Mouse (Mus musculus): ENCODE results near the gene Myo5c. TPM values are rescaled to one million over a fixed set of nuclear protein-coding genes. Genes with fewer than 3 reads are reported as not detected.

Gene Myo5c
- total and polyA plus RNA-seq, 3 experiments = 5.0 to 5.9 (median 5.1) TPM

DNA sequence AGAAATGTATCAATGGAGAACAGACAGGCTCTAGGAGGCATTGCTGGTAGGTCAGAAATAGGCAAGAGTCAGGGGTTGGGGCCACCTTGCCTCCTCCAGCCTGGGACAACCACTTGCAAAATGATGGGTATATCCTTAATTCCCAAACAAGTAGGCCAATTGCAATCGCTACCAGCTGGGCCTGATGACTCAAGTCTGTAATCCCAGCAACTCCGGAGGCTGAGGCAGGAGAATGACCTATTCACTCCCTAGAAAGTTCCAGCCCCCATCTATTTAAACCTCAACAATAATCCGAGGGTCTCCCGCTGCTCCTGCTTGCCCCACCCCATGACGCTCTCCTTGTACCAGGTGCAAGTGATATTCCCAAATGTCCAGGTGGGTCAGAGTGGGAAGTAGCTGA lies 115.6 kb downstream of the Myo5c start, which contains the start of gene Bcl2l10:
TSS of gene Bcl2l10 (plus strand) at position 301 of the 400 bp plus-strand sequence.
- no peaks in the 10 kb centered on the region for H3K36me3 ChIP-seq (ENCODE audit: control insufficient read depth, insufficient read depth, low read length)
- no peak within 1 kb of the TSS for H3K27ac ChIP-seq
- no peaks in the 10 kb centered on the region for H3K79me2 ChIP-seq (replicated peaks; ENCODE audit: control insufficient read depth, insufficient read depth, low read length)
- TF ChIP-seq POLR2A (IDR thresholded peaks at IDR 0.05; ENCODE audit: insufficient read depth, low read depth, low read length) = no peak
- TF ChIP-seq EP300 (IDR thresholded peaks at IDR 0.05; ENCODE audit: insufficient read depth, low read depth, low read length) = no peak
- no peak for TF ChIP-seq CTCF (IDR thresholded peaks at IDR 0.05)
- DNase-seq = no peak
- 91% methylated on average over 5 of the region's 5 CpGs for WGBS
- intact Hi-C loops (cut with DNase I) = no loop called here
- H3K27me3 ChIP-seq (ENCODE audit: control insufficient read depth, insufficient read depth, low read length) = no peaks in the 10 kb centered on the region
- H3K4me1 ChIP-seq (ENCODE audit: control insufficient read depth, insufficient read depth, low read length) = no peaks in the 10 kb centered on the region
- H3K9ac ChIP-seq (ENCODE audit: low read depth, low read length) = no peak within 1 kb of the TSS
- no peak within 1 kb of the TSS for H3K4me3 ChIP-seq

- Histone ChIP-seq H3K79me2 (replicated peaks; ENCODE audit: control insufficient read depth, insufficient read depth, low read length) (no peaks in the 10 kb centered on the region), H3K27ac (no peak overlapping the region), H3K4me1 (ENCODE audit: control insufficient read depth, insufficient read depth, low read length) (no peaks in the 10 kb centered on the region), H3K4me3 (no peak overlapping the region), H3K36me3 (ENCODE audit: control insufficient read depth, insufficient read depth, low read length) (no peaks in the 10 kb centered on the region), H3K27me3 (ENCODE audit: control insufficient read depth, insufficient read depth, low read length) (no peaks in the 10 kb centered on the region), H3K9ac (ENCODE audit: low read depth, low read length) (no peak overlapping the region)
- 90% methylated on average over 17 of the region's 17 CpGs for WGBS
- no peak for TF ChIP-seq POLR2A (IDR thresholded peaks at IDR 0.05; ENCODE audit: insufficient read depth, low read depth, low read length)
- no peak for TF ChIP-seq EP300 (IDR thresholded peaks at IDR 0.05; ENCODE audit: insufficient read depth, low read depth, low read length)
- no peak for TF ChIP-seq CTCF (IDR thresholded peaks at IDR 0.05)
- no peak for DNase-seq
- intact Hi-C loops (cut with DNase I) = no loop called here
Measured at GRCm38 (mm10) chr9:75348066-75348465, 116.2 kb downstream of the Myo5c start.

GRCm38 (mm10) chr9:75348641-75349040 lies 116.8 kb downstream of the Myo5c start:
- Histone ChIP-seq H3K4me3 (no peak overlapping the region), H3K27ac (no peak overlapping the region), H3K27me3 (ENCODE audit: control insufficient read depth, insufficient read depth, low read length) (no peaks in the 10 kb centered on the region), H3K4me1 (ENCODE audit: control insufficient read depth, insufficient read depth, low read length) (no peaks in the 10 kb centered on the region), H3K9ac (ENCODE audit: low read depth, low read length) (no peak overlapping the region), H3K36me3 (ENCODE audit: control insufficient read depth, insufficient read depth, low read length) (no peaks in the 10 kb centered on the region), H3K79me2 (replicated peaks; ENCODE audit: control insufficient read depth, insufficient read depth, low read length) (no peaks in the 10 kb centered on the region)
- 90% methylated on average over 3 of the region's 3 CpGs for WGBS
- DNase-seq = no peak
- TF ChIP-seq POLR2A (IDR thresholded peaks at IDR 0.05; ENCODE audit: insufficient read depth, low read depth, low read length) (no peak), EP300 (IDR thresholded peaks at IDR 0.05; ENCODE audit: insufficient read depth, low read depth, low read length) (no peak), CTCF (IDR thresholded peaks at IDR 0.05) (no peak)
- intact Hi-C loops (cut with DNase I) = no loop called here

GRCm38 (mm10) chr9:75353094-75353493 lies 121.3 kb downstream of the Myo5c start:
- intact Hi-C loops (cut with DNase I) = no loop called here
- TF ChIP-seq CTCF (IDR thresholded peaks at IDR 0.05) (no peak), POLR2A (IDR thresholded peaks at IDR 0.05; ENCODE audit: insufficient read depth, low read depth, low read length) (no peak), EP300 (IDR thresholded peaks at IDR 0.05; ENCODE audit: insufficient read depth, low read depth, low read length) (no peak)
- Histone ChIP-seq H3K4me3 (no peak overlapping the region), H3K27me3 (ENCODE audit: control insufficient read depth, insufficient read depth, low read length) (no peaks in the 10 kb centered on the region), H3K9ac (ENCODE audit: low read depth, low read length) (no peak overlapping the region), H3K4me1 (ENCODE audit: control insufficient read depth, insufficient read depth, low read length) (no peaks in the 10 kb centered on the region), H3K36me3 (ENCODE audit: control insufficient read depth, insufficient read depth, low read length) (no peaks in the 10 kb centered on the region), H3K79me2 (replicated peaks; ENCODE audit: control insufficient read depth, insufficient read depth, low read length) (no peaks in the 10 kb centered on the region), H3K27ac (no peak overlapping the region)
- 79% methylated on average over 8 of the region's 8 CpGs for WGBS
- no peak for DNase-seq

Other genes starting within 250 kb of the Myo5c start
- gene Arpp19, start 194.4 kb upstream of the Myo5c start, total RNA-seq (2021) = 100 to 1,000 TPM; 160 to 196 TPM
- gene Arpp19, start 194.4 kb upstream of the Myo5c start, polyA plus RNA-seq (2012; rRNA removed) = 25.1 and 50.0 TPM in 2 replicates
- gene Myo5a, start 161.0 kb upstream of the Myo5c start, total RNA-seq (2021) = 10 to 100 TPM in 1 of 2 experiments, 1 to 10 TPM in 1; 9.4 to 11.9 TPM
- gene Myo5a, start 161.0 kb upstream of the Myo5c start, polyA plus RNA-seq (2012; rRNA removed) = 2.5 and 5.5 TPM in 2 replicates
- gene Gnb5, start 74.3 kb downstream of the Myo5c start, total RNA-seq (2021) = 10 to 100 TPM; 23.5 to 23.9 TPM
- gene Gnb5, start 74.3 kb downstream of the Myo5c start, polyA plus RNA-seq (2012; rRNA removed) = 33.0 and 52.8 TPM in 2 replicates
- not detected for gene Bcl2l10, start 115.7 kb downstream of the Myo5c start, total RNA-seq (2021)
- gene Bcl2l10, start 115.7 kb downstream of the Myo5c start, polyA plus RNA-seq (2012; rRNA removed) = 0.15 TPM in 1 of 2 replicates, not detected in the other
- 10 to 100 TPM; 25.6 to 26.8 TPM for gene Mapk6, start 178.0 kb downstream of the Myo5c start, total RNA-seq (2021)
- gene Mapk6, start 178.0 kb downstream of the Myo5c start, polyA plus RNA-seq (2012; rRNA removed) = 11.2 and 22.3 TPM in 2 replicates
- gene Leo1, start 209.5 kb downstream of the Myo5c start, total RNA-seq (2021) = 10 to 100 TPM; 12.4 to 20.4 TPM
- gene Leo1, start 209.5 kb downstream of the Myo5c start, polyA plus RNA-seq (2012; rRNA removed) = 3.0 and 4.6 TPM in 2 replicates

All from heart, adult 2 months (tissue).